In the genomic region with DNA sequence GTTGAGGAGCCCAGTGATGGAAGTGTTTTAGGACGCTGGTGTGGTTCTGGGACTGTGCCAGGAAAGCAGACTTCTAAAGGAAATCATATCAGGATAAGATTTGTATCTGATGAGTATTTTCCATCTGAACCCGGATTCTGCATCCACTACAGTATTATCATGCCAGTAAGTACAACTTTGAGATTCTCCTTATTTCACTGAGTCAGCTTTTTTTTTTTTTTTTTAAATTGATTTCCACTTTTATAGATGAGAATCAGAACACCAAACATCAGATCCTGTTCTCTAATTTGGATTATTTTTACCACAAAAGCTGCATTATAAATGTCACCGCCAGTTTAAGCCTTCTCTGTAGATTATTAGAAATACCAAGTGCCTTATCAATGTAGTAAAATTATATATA, we compare ENCODE assay signal across 27 mouse cellular contexts.
"Had no signal": no experiment of that assay in that cellular context is flagged by ENCODE, and none has a peak within 500 bp of the region (broad histone marks: within the 10 kb centered on the region; RNA-seq: fewer than 3 reads in every experiment).

No protein-coding gene starts in this region.

- H3K36me3 ChIP-seq: embryonic facial prominence, embryonic 13.5 days; embryonic facial prominence, embryonic 15.5 days; forebrain, embryonic 10.5 days; forebrain, embryonic 12.5 days; forebrain, embryonic 15.5 days; heart, embryonic 10.5 days had no signal

- H3K27ac ChIP-seq: embryonic facial prominence, embryonic 10.5 days; embryonic facial prominence, embryonic 12.5 days; embryonic facial prominence, embryonic 13.5 days; embryonic facial prominence, embryonic 15.5 days; forebrain, embryonic 10.5 days; forebrain, embryonic 12.5 days; forebrain, embryonic 13.5 days; forebrain, embryonic 15.5 days; gastrocnemius, adult 2 months; heart, adult 2 months; heart, embryonic 10.5 days had no signal

- DNase-seq: cerebellum, adult 9-10 months; cerebellum, adult 9-11 months; cerebellum, postnatal 10 days; cerebellum, postnatal 14 days; cerebellum, postnatal 25 days; cerebellum, postnatal 36 days; embryo, embryonic 11 days; forebrain, postnatal 0 days; gastrocnemius, adult 2 months; gastrocnemius, postnatal 10 days; gastrocnemius, postnatal 14 days; gastrocnemius, postnatal 25 days; gastrocnemius, postnatal 36 days; heart, adult 11 months; heart, adult 18-20 months; heart, adult 2 months had no signal

- H3K4me2 ChIP-seq: embryonic facial prominence, embryonic 12.5 days; embryonic facial prominence, embryonic 13.5 days; embryonic facial prominence, embryonic 15.5 days; forebrain, embryonic 12.5 days; forebrain, embryonic 13.5 days; forebrain, embryonic 15.5 days had no signal

- H3K4me1 ChIP-seq: embryonic facial prominence, embryonic 10.5 days; embryonic facial prominence, embryonic 12.5 days; embryonic facial prominence, embryonic 13.5 days; embryonic facial prominence, embryonic 15.5 days; forebrain, embryonic 10.5 days; forebrain, embryonic 12.5 days; forebrain, embryonic 13.5 days; forebrain, embryonic 15.5 days; heart, embryonic 10.5 days had no signal

- H3K9ac ChIP-seq: embryonic facial prominence, embryonic 12.5 days; embryonic facial prominence, embryonic 13.5 days; embryonic facial prominence, embryonic 15.5 days; forebrain, embryonic 12.5 days; forebrain, embryonic 13.5 days; forebrain, embryonic 15.5 days; forebrain, postnatal 0 days had no signal

- H3K9me3 ChIP-seq: embryonic facial prominence, embryonic 10.5 days; embryonic facial prominence, embryonic 12.5 days; embryonic facial prominence, embryonic 13.5 days; embryonic facial prominence, embryonic 15.5 days; forebrain, embryonic 10.5 days; forebrain, embryonic 12.5 days; forebrain, embryonic 13.5 days; forebrain, embryonic 15.5 days; heart, embryonic 10.5 days had no signal

- H3K27me3 ChIP-seq: embryonic facial prominence, embryonic 12.5 days; embryonic facial prominence, embryonic 13.5 days; embryonic facial prominence, embryonic 15.5 days; forebrain, embryonic 12.5 days; forebrain, embryonic 13.5 days; forebrain, embryonic 15.5 days had no signal

- H3K4me3 ChIP-seq: embryonic facial prominence, embryonic 10.5 days; embryonic facial prominence, embryonic 12.5 days; embryonic facial prominence, embryonic 13.5 days; embryonic facial prominence, embryonic 15.5 days; erythroblast, embryonic 14.5 days; forebrain, embryonic 10.5 days; forebrain, embryonic 12.5 days; forebrain, embryonic 13.5 days; forebrain, embryonic 15.5 days; gastrocnemius, adult 2 months; heart, adult 2 months; heart, embryonic 10.5 days had no signal

- ATAC-seq: forebrain, embryonic 13.5 days; forebrain, embryonic 14.5 days; forebrain, embryonic 15.5 days; forebrain, postnatal 0 days had no signal
